Mouse (Mus musculus): ENCODE measurements around the gene Hoxb4. TPM values are rescaled to one million over a fixed set of nuclear protein-coding genes. Genes with fewer than 3 reads are reported as not detected.

Gene Hoxb4
- polyA plus RNA-seq, 1 experiment: 1.5 TPM

- 47% methylated on average over 5 of the region's 5 CpGs for WGBS
- Histone ChIP-seq H3K4me3 (ENCODE audit: control insufficient read depth, insufficient read depth, low read length) (no peak overlapping the region), H3K27me3 (ENCODE audit: control insufficient read depth, insufficient read depth, low read length) (peaks cover 20% of the 10 kb centered on the region), H3K36me3 (ENCODE audit: control insufficient read depth, insufficient read depth, low read length) (no peaks in the 10 kb centered on the region), H3K27ac (ENCODE audit: control insufficient read depth, insufficient read depth, low read length) (no peak overlapping the region), H3K4me1 (replicated peaks; ENCODE audit: control insufficient read depth, insufficient read depth, low read length) (no peaks in the 10 kb centered on the region)
- no peak for TF ChIP-seq CTCF (IDR thresholded peaks at IDR 0.05; ENCODE audit: borderline replicate concordance, control insufficient read depth, extremely low read depth, insufficient read depth, low read length, poor library complexity)
- no peak for TF ChIP-seq POLR2A (IDR thresholded peaks at IDR 0.05; ENCODE audit: control insufficient read depth, extremely low read depth, insufficient read depth, low read length, poor library complexity)
- no peak for DNase-seq
Observed at GRCm38 (mm10) chr11:96363807-96364206, 45.7 kb downstream of the Hoxb4 start.

GRCm38 (mm10) chr11:96365441-96366091 is 47.5 kb downstream of the Hoxb4 start, which contains the start of gene Hoxb1:
Hoxb1 (plus strand) TSS chr11:96365752.
- Histone ChIP-seq H3K27me3 (ENCODE audit: control insufficient read depth, insufficient read depth, low read length) (peaks cover 20% of the 10 kb centered on the region), H3K36me3 (ENCODE audit: control insufficient read depth, insufficient read depth, low read length) (no peaks in the 10 kb centered on the region), H3K27ac (ENCODE audit: control insufficient read depth, insufficient read depth, low read length) (no peak within 1 kb of the TSS), H3K4me1 (replicated peaks; ENCODE audit: control insufficient read depth, insufficient read depth, low read length) (no peaks in the 10 kb centered on the region), H3K4me3 (ENCODE audit: control insufficient read depth, insufficient read depth, low read length) (no peak within 1 kb of the TSS)
- DNase-seq: no peak
- WGBS: 16% methylated on average over 26 of the region's 26 CpGs
- no peak for TF ChIP-seq CTCF (IDR thresholded peaks at IDR 0.05; ENCODE audit: borderline replicate concordance, control insufficient read depth, extremely low read depth, insufficient read depth, low read length, poor library complexity)
- no peak for TF ChIP-seq POLR2A (IDR thresholded peaks at IDR 0.05; ENCODE audit: control insufficient read depth, extremely low read depth, insufficient read depth, low read length, poor library complexity)

- no peak overlapping the region for H3K4me3 ChIP-seq (ENCODE audit: control insufficient read depth, insufficient read depth, low read length)
- no peaks in the 10 kb centered on the region for H3K4me1 ChIP-seq (replicated peaks; ENCODE audit: control insufficient read depth, insufficient read depth, low read length)
- WGBS: 13% methylated on average over 47 of the region's 47 CpGs
- peaks cover 20% of the 10 kb centered on the region for H3K27me3 ChIP-seq (ENCODE audit: control insufficient read depth, insufficient read depth, low read length)
- no peak for TF ChIP-seq POLR2A (IDR thresholded peaks at IDR 0.05; ENCODE audit: control insufficient read depth, extremely low read depth, insufficient read depth, low read length, poor library complexity)
- no peak for TF ChIP-seq CTCF (IDR thresholded peaks at IDR 0.05; ENCODE audit: borderline replicate concordance, control insufficient read depth, extremely low read depth, insufficient read depth, low read length, poor library complexity)
- DNase-seq: no peak
- no peak overlapping the region for H3K27ac ChIP-seq (ENCODE audit: control insufficient read depth, insufficient read depth, low read length)
- H3K36me3 ChIP-seq (ENCODE audit: control insufficient read depth, insufficient read depth, low read length): no peaks in the 10 kb centered on the region
Observed at GRCm38 (mm10) chr11:96366092-96367041, 48.3 kb downstream of the Hoxb4 start.

GRCm38 (mm10) chr11:96367141-96367540 is 49.1 kb downstream of the Hoxb4 start:
- H3K27ac ChIP-seq (ENCODE audit: control insufficient read depth, insufficient read depth, low read length): no peak overlapping the region
- H3K27me3 ChIP-seq (ENCODE audit: control insufficient read depth, insufficient read depth, low read length): peaks cover 19% of the 10 kb centered on the region
- no peak for DNase-seq
- 69% methylated on average over 6 of the region's 6 CpGs for WGBS
- H3K4me1 ChIP-seq (replicated peaks; ENCODE audit: control insufficient read depth, insufficient read depth, low read length): no peaks in the 10 kb centered on the region
- TF ChIP-seq CTCF (IDR thresholded peaks at IDR 0.05; ENCODE audit: borderline replicate concordance, control insufficient read depth, extremely low read depth, insufficient read depth, low read length, poor library complexity) (no peak), POLR2A (IDR thresholded peaks at IDR 0.05; ENCODE audit: control insufficient read depth, extremely low read depth, insufficient read depth, low read length, poor library complexity) (no peak)
- H3K36me3 ChIP-seq (ENCODE audit: control insufficient read depth, insufficient read depth, low read length): no peaks in the 10 kb centered on the region
- H3K4me3 ChIP-seq (ENCODE audit: control insufficient read depth, insufficient read depth, low read length): no peak overlapping the region

GRCm38 (mm10) chr11:96368686-96369085 is 50.6 kb downstream of the Hoxb4 start:
- no peaks in the 10 kb centered on the region for H3K36me3 ChIP-seq (ENCODE audit: control insufficient read depth, insufficient read depth, low read length)
- peaks cover 23% of the 10 kb centered on the region for H3K27me3 ChIP-seq (ENCODE audit: control insufficient read depth, insufficient read depth, low read length)
- no peak for DNase-seq
- H3K4me3 ChIP-seq (ENCODE audit: control insufficient read depth, insufficient read depth, low read length): no peak overlapping the region
- H3K27ac ChIP-seq (ENCODE audit: control insufficient read depth, insufficient read depth, low read length): no peak overlapping the region
- 66% methylated on average over 5 of the region's 5 CpGs for WGBS
- H3K4me1 ChIP-seq (replicated peaks; ENCODE audit: control insufficient read depth, insufficient read depth, low read length): no peaks in the 10 kb centered on the region
- TF ChIP-seq POLR2A (IDR thresholded peaks at IDR 0.05; ENCODE audit: control insufficient read depth, extremely low read depth, insufficient read depth, low read length, poor library complexity) (no peak), CTCF (IDR thresholded peaks at IDR 0.05; ENCODE audit: borderline replicate concordance, control insufficient read depth, extremely low read depth, insufficient read depth, low read length, poor library complexity) (no peak)

GRCm38 (mm10) chr11:96369140-96369539 is 51.1 kb downstream of the Hoxb4 start:
- Histone ChIP-seq H3K4me1 (replicated peaks; ENCODE audit: control insufficient read depth, insufficient read depth, low read length) (no peaks in the 10 kb centered on the region), H3K36me3 (ENCODE audit: control insufficient read depth, insufficient read depth, low read length) (no peaks in the 10 kb centered on the region), H3K27me3 (ENCODE audit: control insufficient read depth, insufficient read depth, low read length) (peaks cover 23% of the 10 kb centered on the region), H3K27ac (ENCODE audit: control insufficient read depth, insufficient read depth, low read length) (no peak overlapping the region), H3K4me3 (ENCODE audit: control insufficient read depth, insufficient read depth, low read length) (no peak overlapping the region)
- TF ChIP-seq POLR2A (IDR thresholded peaks at IDR 0.05; ENCODE audit: control insufficient read depth, extremely low read depth, insufficient read depth, low read length, poor library complexity) (no peak), CTCF (IDR thresholded peaks at IDR 0.05; ENCODE audit: borderline replicate concordance, control insufficient read depth, extremely low read depth, insufficient read depth, low read length, poor library complexity) (no peak)
- WGBS: 83% methylated on average over 7 of the region's 7 CpGs
- DNase-seq: no peak

Other genes starting within 250 kb of the Hoxb4 start
- 330 and 650 TPM in 2 replicates for gene Atp5g1, start 242.6 kb upstream of the Hoxb4 start, polyA plus RNA-seq (2012; rRNA removed)
- not detected in 2 replicates for gene Calcoco2, start 206.3 kb upstream of the Hoxb4 start, polyA plus RNA-seq (2012; rRNA removed)
- 0.17 and 0.28 TPM in 2 replicates for gene Ttll6, start 184.5 kb upstream of the Hoxb4 start, polyA plus RNA-seq (2012; rRNA removed)
- gene Hoxb13, start 124.0 kb upstream of the Hoxb4 start, polyA plus RNA-seq (2012; rRNA removed): 0.40 and 0.59 TPM in 2 replicates
- gene Hoxb9, start 46.8 kb upstream of the Hoxb4 start, polyA plus RNA-seq (2012; rRNA removed): 0.09 and 0.22 TPM in 2 replicates
- gene Hoxb8, start 36.4 kb upstream of the Hoxb4 start, polyA plus RNA-seq (2012; rRNA removed): 0.09 and 0.20 TPM in 2 replicates
- 0.09 TPM in 1 of 2 replicates, not detected in the other for gene Hoxb7, start 31.6 kb upstream of the Hoxb4 start, polyA plus RNA-seq (2012; rRNA removed)
- gene Hoxb6, start 25.8 kb upstream of the Hoxb4 start, polyA plus RNA-seq (2012; rRNA removed): 0.18 and 0.50 TPM in 2 replicates
- 0.18 and 0.22 TPM in 2 replicates for gene Hoxb5, start 14.9 kb upstream of the Hoxb4 start, polyA plus RNA-seq (2012; rRNA removed)
- 1.1 TPM in 2 replicates for gene Hoxb3, start 5.1 kb downstream of the Hoxb4 start, polyA plus RNA-seq (2012; rRNA removed)
- gene Hoxb2, start 32.3 kb downstream of the Hoxb4 start, polyA plus RNA-seq (2012; rRNA removed): 1.5 and 2.2 TPM in 2 replicates
- gene Hoxb1, start 47.5 kb downstream of the Hoxb4 start, polyA plus RNA-seq (2012; rRNA removed): not detected in 2 replicates
- gene Skap1, start 146.3 kb downstream of the Hoxb4 start, polyA plus RNA-seq (2012; rRNA removed): 183 and 205 TPM in 2 replicates